In genomic region chr10:92074698-92075394, GRCm38 (mm10) we compare ENCODE assay signal across 17 mouse cellular contexts.
DNase-seq lines count a peak whose midpoint lies in the region; ATAC-seq lines count a peak whose summit lies in the region.
"Had no signal": no experiment of that assay in that cellular context is flagged by ENCODE, and none has a peak within 500 bp of the region (broad histone marks: within the 10 kb centered on the region; RNA-seq: fewer than 3 reads in every experiment).

No protein-coding gene starts in this region.

- WGBS in forebrain, embryonic 13.5 days = 60% methylated on average over 11 of the region's 11 CpGs
- 81% methylated on average over 11 of the region's 11 CpGs for WGBS in hindbrain, embryonic 11.5 days
- WGBS in midbrain, embryonic 11.5 days = 75% methylated on average over 11 of the region's 11 CpGs
- WGBS in neural tube, embryonic 13.5 days = 53% methylated on average over 11 of the region's 11 CpGs

- H3K36me3 ChIP-seq in forebrain, embryonic 13.5 days (ENCODE audit: poor library complexity, severe bottlenecking) = no peaks in the 10 kb centered on the region
- H3K36me3 ChIP-seq in hindbrain, embryonic 11.5 days (ENCODE audit: control insufficient read depth, insufficient read depth, low read length) = no peaks in the 10 kb centered on the region
- H3K36me3 ChIP-seq in midbrain, embryonic 11.5 days (ENCODE audit: control insufficient read depth, insufficient read depth, low read length) = no peaks in the 10 kb centered on the region; the same call in 1 of the 2 replicates
- H3K36me3 ChIP-seq in neural tube, embryonic 13.5 days = peaks cover 36% of the 10 kb centered on the region
- H3K36me3 ChIP-seq: embryonic facial prominence, embryonic 15.5 days; kidney, embryonic 15.5 days; limb, embryonic 15.5 days; stomach, embryonic 15.5 days had no signal

- DNase-seq in hindbrain, embryonic 11.5 days (ENCODE audit: low spot score) = peak; percentile 6
- DNase-seq in midbrain, embryonic 11.5 days (ENCODE audit: low spot score, missing footprints) = no peak
- no peak for DNase-seq in embryo, embryonic 10 days (ENCODE audit: low spot score)
- no peak for DNase-seq in T-cell, adult 2 months (ENCODE audit: low spot score)
- DNase-seq: cerebellum, adult 9-11 months; gastrocnemius, postnatal 36 days; heart, postnatal 10 days; lung, postnatal 10 days had no signal

- H3K4me2 ChIP-seq in forebrain, embryonic 13.5 days = no peak overlapping the region
- H3K4me2 ChIP-seq in hindbrain, embryonic 11.5 days (replicated peaks; ENCODE audit: low read depth, low read length) = no peak overlapping the region
- no peak overlapping the region for H3K4me2 ChIP-seq in midbrain, embryonic 11.5 days
- H3K4me2 ChIP-seq in neural tube, embryonic 13.5 days = no peak overlapping the region
- H3K4me2 ChIP-seq: embryonic facial prominence, embryonic 15.5 days; kidney, embryonic 15.5 days; limb, embryonic 15.5 days; stomach, embryonic 15.5 days had no signal

- peak; percentile 52; the same call in 1 of the 2 replicates for ATAC-seq in forebrain, embryonic 13.5 days
- ATAC-seq in hindbrain, embryonic 11.5 days (ENCODE audit: low FRiP score) = no peak
- ATAC-seq in midbrain, embryonic 11.5 days (ENCODE audit: low FRiP score) = peak; percentile 38; the same call in 1 of the 2 replicates
- ATAC-seq in neural tube, embryonic 13.5 days (ENCODE audit: low read depth) = peak; percentile 54; the same call in 1 of the 2 replicates
- no peak for ATAC-seq in frontal cortex, adult (ENCODE audit: low TSS enrichment)

- H3K9ac ChIP-seq in forebrain, embryonic 13.5 days = no peak overlapping the region
- H3K9ac ChIP-seq in hindbrain, embryonic 11.5 days (ENCODE audit: low read depth, low read length) = no peak overlapping the region
- no peak overlapping the region for H3K9ac ChIP-seq in midbrain, embryonic 11.5 days (ENCODE audit: low read length)
- H3K9ac ChIP-seq in neural tube, embryonic 13.5 days = 0 out of 2 replicates have a peak overlapping the region, but pooled peaks have one; percentile 1
- H3K9ac ChIP-seq: embryonic facial prominence, embryonic 15.5 days; kidney, embryonic 15.5 days; limb, embryonic 15.5 days; stomach, embryonic 15.5 days had no signal

- no peaks in the 10 kb centered on the region for H3K9me3 ChIP-seq in forebrain, embryonic 13.5 days (replicated peaks)
- no peaks in the 10 kb centered on the region for H3K9me3 ChIP-seq in hindbrain, embryonic 11.5 days (ENCODE audit: control insufficient read depth, low read length)
- H3K9me3 ChIP-seq in midbrain, embryonic 11.5 days (ENCODE audit: control insufficient read depth, low read length) = no peaks in the 10 kb centered on the region
- H3K9me3 ChIP-seq in neural tube, embryonic 13.5 days = no peaks in the 10 kb centered on the region
- H3K9me3 ChIP-seq: embryonic facial prominence, embryonic 15.5 days; kidney, embryonic 15.5 days; limb, embryonic 15.5 days; stomach, embryonic 15.5 days had no signal

- H3K27me3 ChIP-seq in forebrain, embryonic 13.5 days = no peaks in the 10 kb centered on the region
- no peaks in the 10 kb centered on the region for H3K27me3 ChIP-seq in hindbrain, embryonic 11.5 days (ENCODE audit: control insufficient read depth, insufficient read depth, low read length)
- H3K27me3 ChIP-seq in midbrain, embryonic 11.5 days (ENCODE audit: control insufficient read depth, insufficient read depth, low read length) = no peaks in the 10 kb centered on the region
- H3K27me3 ChIP-seq in neural tube, embryonic 13.5 days = no peaks in the 10 kb centered on the region
- H3K27me3 ChIP-seq: embryonic facial prominence, embryonic 15.5 days; limb, embryonic 15.5 days; megakaryocyte, embryonic 14.5 days; Patski; stomach, embryonic 15.5 days had no signal

- peaks cover 41% of the 10 kb centered on the region for H3K4me1 ChIP-seq in forebrain, embryonic 13.5 days
- peaks cover 4% of the 10 kb centered on the region; the same call in 1 of the 2 replicates for H3K4me1 ChIP-seq in hindbrain, embryonic 11.5 days (replicated peaks; ENCODE audit: control insufficient read depth, insufficient read depth, low read length)
- peaks cover 39% of the 10 kb centered on the region for H3K4me1 ChIP-seq in midbrain, embryonic 11.5 days (ENCODE audit: control insufficient read depth, insufficient read depth, low read length)
- H3K4me1 ChIP-seq in neural tube, embryonic 13.5 days (replicated peaks) = peaks cover 48% of the 10 kb centered on the region
- H3K4me1 ChIP-seq: embryonic facial prominence, embryonic 15.5 days; limb, embryonic 15.5 days; megakaryocyte, embryonic 14.5 days; stomach, embryonic 15.5 days had no signal

- no peak overlapping the region for H3K4me3 ChIP-seq in forebrain, embryonic 13.5 days
- H3K4me3 ChIP-seq in hindbrain, embryonic 11.5 days (ENCODE audit: low read depth, low read length) = no peak overlapping the region
- no peak overlapping the region for H3K4me3 ChIP-seq in midbrain, embryonic 11.5 days (ENCODE audit: low read depth, low read length)
- no peak overlapping the region for H3K4me3 ChIP-seq in neural tube, embryonic 13.5 days
- H3K4me3 ChIP-seq: embryonic facial prominence, embryonic 15.5 days; kidney, embryonic 15.5 days; limb, embryonic 15.5 days; megakaryocyte, embryonic 14.5 days; stomach, embryonic 15.5 days had no signal

- H3K27ac ChIP-seq in forebrain, embryonic 13.5 days = peak overlapping the region; percentile 63
- H3K27ac ChIP-seq in hindbrain, embryonic 11.5 days (ENCODE audit: low read depth, low read length) = peak overlapping the region; percentile 40
- H3K27ac ChIP-seq in midbrain, embryonic 11.5 days (ENCODE audit: low read depth, low read length) = peak overlapping the region; percentile 66
- peak overlapping the region; percentile 84 for H3K27ac ChIP-seq in neural tube, embryonic 13.5 days (replicated peaks)
- H3K27ac ChIP-seq: embryonic facial prominence, embryonic 15.5 days; kidney, embryonic 15.5 days; limb, embryonic 15.5 days; stomach, embryonic 15.5 days had no signal

Comparison
In these comparisons a context has a peak if more than half of its experiments do, and no peak if none do; other contexts are left out.
1. ATAC-seq: peak in forebrain, embryonic 13.5 days (single experiment), midbrain, embryonic 11.5 days (single experiment) and neural tube, embryonic 13.5 days (single experiment); none in hindbrain, embryonic 11.5 days (single experiment) and frontal cortex, adult (single experiment).
2. Peak in every context shown above with its lines, with median percentiles within 50 percentile points of each other: H3K27ac ChIP-seq.